Mouse (Mus musculus): ENCODE measurements at regions not wholly inside any gene's neighbourhood (a gene's known extent, or its start where the extent isn't known, plus 50 kb on each side); places are given as distances from the start of the nearest gene placed in this dataset.

DNA sequence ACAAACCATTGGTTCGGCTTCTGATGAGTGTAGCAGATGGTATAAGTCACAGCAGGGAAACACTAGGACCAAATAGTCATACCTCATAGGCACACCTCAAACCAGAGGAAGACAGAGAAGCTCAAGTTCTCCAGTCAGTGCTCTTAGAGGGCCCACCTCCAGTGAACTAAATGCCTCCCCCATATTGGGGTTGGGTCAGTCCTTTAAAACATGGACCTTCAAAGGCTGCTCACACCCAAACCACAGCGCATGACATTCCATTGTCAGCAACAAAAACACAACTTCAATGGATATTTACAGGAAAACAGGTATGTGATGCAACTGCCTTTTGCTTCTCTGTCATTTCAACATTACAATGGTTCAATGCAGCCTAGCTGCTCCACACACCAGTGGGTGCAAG, 65.1 kb upstream of the Ttc29 start:
- no peak for DNase-seq (ENCODE audit: low read depth, low spot score)

DNA sequence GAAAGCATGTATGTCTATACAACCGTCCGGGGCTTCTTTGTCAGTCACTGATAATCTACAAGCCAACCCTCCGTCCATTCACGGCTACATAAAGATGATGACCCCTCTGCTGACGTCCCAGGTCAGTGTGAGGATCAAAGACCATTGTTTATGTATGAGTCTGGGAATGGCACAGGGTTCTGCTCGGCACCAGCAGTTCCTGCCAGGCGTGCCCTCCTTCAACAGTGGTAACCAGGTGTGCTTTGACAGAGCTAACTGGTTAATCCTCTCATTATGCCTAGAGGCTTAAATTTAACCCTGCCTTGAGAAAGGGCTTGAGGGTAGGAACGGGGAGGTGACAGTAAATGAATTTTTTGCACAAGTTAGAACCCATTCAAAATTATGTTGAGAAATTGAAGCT, 58.2 kb upstream of the Ttc29 start:
- DNase-seq (ENCODE audit: low read depth, low spot score): no peak

DNA sequence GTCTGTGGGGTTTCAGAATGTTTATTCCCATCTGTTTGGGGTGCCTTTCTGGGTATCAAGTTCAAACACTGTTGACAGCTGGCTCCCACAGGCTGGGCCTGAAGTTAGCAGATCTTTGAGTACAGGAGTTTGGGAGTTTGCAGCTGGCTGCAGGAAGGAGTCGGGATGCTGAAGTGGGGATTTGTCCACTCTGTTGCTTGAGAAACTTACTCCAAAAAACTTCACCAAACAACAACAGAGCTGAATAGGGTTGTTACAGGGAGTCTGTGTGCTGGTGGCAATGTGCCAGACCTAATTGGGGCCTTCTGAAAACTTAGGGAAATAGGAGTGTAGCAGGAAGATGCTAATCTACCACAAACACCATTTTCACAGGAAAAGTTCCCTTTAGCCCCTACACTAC, 51.1 kb upstream of the Ttc29 start:
- DNase-seq (ENCODE audit: low read depth, low spot score): no peak

DNA sequence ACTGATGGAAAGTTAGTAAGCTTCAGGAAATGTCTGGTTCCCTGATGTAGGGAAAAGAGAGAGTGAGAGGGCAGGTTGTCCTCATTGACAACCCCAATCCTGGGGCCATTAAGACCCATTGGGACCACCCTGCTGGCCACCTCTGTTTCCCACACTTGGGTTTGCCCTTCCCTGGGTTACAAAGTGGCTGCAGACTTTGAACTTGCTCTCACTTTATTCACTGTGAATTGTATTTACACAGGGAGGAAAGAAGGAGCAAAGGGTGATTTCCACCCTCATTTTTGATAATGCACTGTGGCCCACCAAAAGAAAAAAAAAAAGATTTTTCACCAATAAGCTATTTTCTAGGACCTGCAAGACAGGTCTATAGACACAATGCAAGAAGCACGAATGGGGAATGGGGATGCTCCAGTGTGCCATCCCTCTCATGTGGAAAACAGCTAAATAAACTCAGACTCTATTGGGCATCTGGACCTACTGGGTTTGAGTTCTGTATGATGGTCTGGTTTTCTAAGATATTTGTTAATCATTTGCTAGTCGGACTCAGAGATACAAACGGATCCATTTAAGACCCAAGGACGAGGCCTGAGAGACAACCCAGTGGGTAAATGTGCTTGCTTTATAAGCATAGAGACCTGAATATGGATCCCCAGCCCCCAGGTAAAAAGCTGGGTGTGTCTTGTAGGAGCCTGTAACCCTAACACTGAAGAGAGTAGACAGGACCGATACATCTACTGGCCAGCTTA, 50.2 kb upstream of the Ttc29 start:
- DNase-seq (ENCODE audit: low read depth, low spot score): no peak
